Mouse (Mus musculus) olfactory bulb, adult 2 months (tissue): ENCODE data around the gene Tpm1.

Source experiments
- CTCF ChIP-seq: fragments of 200-500 bp; IDR thresholded peaks from 2 replicates; pipeline ENCODE4 v1.5.1; 2012; ENCODE audit warnings: low read depth, mild to moderate bottlenecking, low read length, moderate library complexity; ENCODE audit not compliant: insufficient read depth
- POLR2A ChIP-seq: fragments of 200-500 bp; IDR thresholded peaks from 2 replicates; pipeline ENCODE4 v1.6.1; 2012; ENCODE audit warnings: mild to moderate bottlenecking, low read depth, low read length, moderate library complexity; ENCODE audit not compliant: insufficient read depth

GRCm38 (mm10) chr9:67036527-67037118 is 12.6 kb downstream of the Tpm1 start:
- no peak for TF ChIP-seq CTCF
- TF ChIP-seq POLR2A: no peak
